Mouse (Mus musculus): ENCODE results near the gene Ston2.

DNA sequence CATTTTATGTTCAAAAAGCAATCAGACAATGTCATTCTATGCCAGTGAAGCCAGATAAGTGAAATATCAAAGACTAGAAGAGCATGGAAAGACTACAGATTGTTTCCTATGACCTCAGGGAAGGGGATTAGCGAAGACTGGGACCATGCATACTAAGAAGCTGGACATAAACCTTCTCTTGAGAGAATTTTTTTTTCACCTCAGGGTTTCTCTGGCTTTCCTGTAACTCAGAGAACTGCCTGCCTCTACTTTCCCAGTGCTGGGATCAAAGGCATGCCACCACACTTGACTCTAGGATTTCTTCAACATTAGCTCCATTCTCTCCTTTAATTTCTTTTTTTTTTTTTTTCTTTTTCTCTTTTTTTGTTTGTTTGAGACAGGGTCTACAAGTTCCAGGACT lies 197.0 kb downstream of the Ston2 start:
- TF ChIP-seq POLR2A (IDR thresholded peaks at IDR 0.05; ENCODE audit: insufficient read length, low read depth) (no peak), MYOG (IDR thresholded peaks at IDR 0.05; ENCODE audit: control insufficient read depth in 1 of 3, insufficient read depth in 1 of 3, insufficient read length in 2 of 3, low read depth in 2 of 3) (no peak), MYOD1 (IDR thresholded peaks at IDR 0.05; ENCODE audit: control insufficient read depth in 1 of 3, insufficient read length in 2 of 3, low read depth in 2 of 3) (no peak), TCF3 (IDR thresholded peaks at IDR 0.05; ENCODE audit: insufficient read length, low read depth) (no peak), POLR2AphosphoS2 (IDR thresholded peaks at IDR 0.05; ENCODE audit: insufficient read length, low read depth) (no peak), MAX (IDR thresholded peaks at IDR 0.05; ENCODE audit: low read depth) (no peak)
